Mouse (Mus musculus) spleen, adult 2 months (tissue): ENCODE data around the gene Crybg3. TPM values are rescaled to one million over a fixed set of nuclear protein-coding genes. Genes with fewer than 3 reads are reported as not detected.
A peak's percentile ranks its signal among the peaks of the same experiment; 100 is the strongest.

Source experiments
- DNase-seq, 2 experiments: peaks; one replicate each; pipeline versions ENCODE4 v3.0.0 to v3.0.0-alpha.2; 2012 to 2021; ENCODE audit warnings: low spot score in 2 of 2, low read depth in 1 of 2
- H3K27ac ChIP-seq: fragments of 200-500 bp; 2 replicates; pipeline ENCODE4 v1.5.1; 2012; ENCODE audit warnings: low read length, inconsistent platforms; ENCODE audit not compliant: insufficient read depth
- H3K27me3 ChIP-seq: fragments of 200-500 bp; 2 replicates; pipeline ENCODE4 v1.6.1; 2012; ENCODE audit warnings: mild to moderate bottlenecking, moderate library complexity, low read length, inconsistent platforms; ENCODE audit not compliant: control insufficient read depth, insufficient read depth
- H3K36me3 ChIP-seq: fragments of 200-500 bp; 2 replicates; pipeline ENCODE4 v1.6.1; 2012; ENCODE audit warnings: mild to moderate bottlenecking, low read length, inconsistent platforms; ENCODE audit not compliant: control insufficient read depth, insufficient read depth
- H3K4me1 ChIP-seq: fragments of 200-500 bp; 2 replicates; pipeline ENCODE4 v1.6.1; 2011; ENCODE audit warnings: inconsistent platforms; ENCODE audit not compliant: control insufficient read depth, insufficient read depth, insufficient read length
- H3K4me3 ChIP-seq: fragments of 200-500 bp; 2 replicates; pipeline ENCODE4 v1.5.1; 2011; ENCODE audit warnings: mild to moderate bottlenecking, inconsistent platforms; ENCODE audit not compliant: insufficient read depth, insufficient read length; ENCODE audit errors: extremely low read depth
- CTCF ChIP-seq: fragments of 200-500 bp; IDR thresholded peaks from 2 replicates; pipeline ENCODE4 v1.5.1; 2011; ENCODE audit warnings: mild to moderate bottlenecking, inconsistent platforms; ENCODE audit not compliant: insufficient read depth, insufficient read length, insufficient replicate concordance; ENCODE audit errors: extremely low read depth
- POLR2A ChIP-seq: fragments of 200-500 bp; IDR thresholded peaks from 2 replicates; pipeline ENCODE4 v1.6.1; 2011; ENCODE audit warnings: low read depth, low read length, inconsistent platforms
- WGBS: fragments of 180-500 bp; shearing (Covaris S2); methylation state at CpG from one replicate; pipeline ENCODE4 v1.1.7; 2018; 5-methylcytosine and 5-hydroxymethylcytosine counted together
- polyA plus RNA-seq: library from polyadenylated mRNA; depleted of rRNA; stranded (reverse); fragments of >200 nt; gene quantifications from 2 replicates; pipeline ENCODE4 v1.2.3, GENCODE M21; 2012

The Crybg3 gene
- polyA plus RNA-seq, 1 experiment: 1.1 TPM

- H3K27ac ChIP-seq: no peak overlapping the region
- no peak for DNase-seq
- no peaks in the 10 kb centered on the region for H3K27me3 ChIP-seq
- H3K4me3 ChIP-seq: no peak overlapping the region
- H3K4me1 ChIP-seq: no peaks in the 10 kb centered on the region
- TF ChIP-seq POLR2A (no peak), CTCF (no peak)
- H3K36me3 ChIP-seq: peaks cover 11% of the 10 kb centered on the region
- WGBS: 87% methylated on average over 1 of the region's 1 CpGs
These were observed 102.8 kb downstream of the Crybg3 start for GRCm38 (mm10) chr16:59497947-59498346.

DNA sequence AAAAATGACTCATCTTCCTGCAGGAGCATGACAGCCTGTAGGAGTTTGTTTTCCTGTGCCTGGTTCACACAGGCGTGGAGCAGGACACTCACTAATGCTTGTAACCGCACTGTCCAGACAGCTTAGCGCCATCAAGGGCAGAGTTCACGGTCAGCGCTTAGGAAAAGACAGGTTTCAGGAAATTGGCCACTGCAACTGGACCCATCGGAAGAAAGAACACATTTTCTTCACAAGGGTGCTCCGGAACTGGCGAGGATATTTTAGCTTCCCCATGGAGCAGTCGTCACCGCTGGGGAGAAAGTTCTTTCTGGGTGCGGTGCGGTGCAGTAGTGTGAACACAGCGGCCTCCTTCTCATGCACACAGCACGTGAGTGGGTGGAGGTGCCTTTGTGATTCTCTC is 107.6 kb downstream of the Crybg3 start:
- Histone ChIP-seq H3K4me3 (no peak overlapping the region), H3K27ac (no peak overlapping the region), H3K4me1 (no peaks in the 10 kb centered on the region), H3K36me3 (peaks cover 33% of the 10 kb centered on the region), H3K27me3 (no peaks in the 10 kb centered on the region)
- WGBS: 96% methylated on average over 14 of the region's 14 CpGs
- TF ChIP-seq POLR2A (no peak), CTCF (no peak)
- no peak for DNase-seq

GRCm38 (mm10) chr16:59487975-59488548 is 112.7 kb downstream of the Crybg3 start:
- DNase-seq: no peak

GRCm38 (mm10) chr16:59487239-59487638 is 113.5 kb downstream of the Crybg3 start:
- H3K36me3 ChIP-seq: peaks cover 53% of the 10 kb centered on the region
- no peak for DNase-seq

More at GRCm38 (mm10) chr16:59487975-59488548, 112.7 kb downstream of the Crybg3 start:
- Histone ChIP-seq H3K27ac (no peak overlapping the region), H3K4me1 (no peaks in the 10 kb centered on the region), H3K36me3 (peaks cover 53% of the 10 kb centered on the region), H3K4me3 (no peak overlapping the region), H3K27me3 (no peaks in the 10 kb centered on the region)
- WGBS: 84% methylated on average over 9 of the region's 9 CpGs
- TF ChIP-seq CTCF: no peak
- no peak for TF ChIP-seq POLR2A

DNA sequence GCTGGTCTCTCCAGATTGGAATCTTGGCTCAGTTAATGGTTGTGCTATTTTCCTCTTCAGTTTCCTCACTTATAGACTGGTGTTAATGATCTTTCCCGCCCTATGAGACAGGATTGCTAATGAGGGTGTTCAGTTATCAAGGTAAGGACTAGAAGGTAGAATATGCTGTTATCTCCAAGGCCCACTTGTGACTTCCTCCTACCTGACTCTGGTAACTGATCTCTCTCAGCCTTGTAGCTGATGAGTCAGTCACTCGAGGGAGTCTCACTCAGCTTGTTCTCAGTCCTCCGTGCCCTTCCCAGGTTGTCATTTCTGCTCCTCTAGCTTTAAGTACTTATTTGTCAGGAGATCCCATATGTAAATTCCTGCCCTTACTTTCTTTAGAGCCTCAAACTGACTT is 122.8 kb downstream of the Crybg3 start:
- no peak overlapping the region for H3K4me3 ChIP-seq
- no peak for DNase-seq
- TF ChIP-seq CTCF: no peak
- WGBS: 76% methylated on average over 3 of the region's 3 CpGs
- H3K27ac ChIP-seq: no peak overlapping the region
- H3K27me3 ChIP-seq: no peaks in the 10 kb centered on the region
- peaks cover 25% of the 10 kb centered on the region for H3K36me3 ChIP-seq
- no peaks in the 10 kb centered on the region for H3K4me1 ChIP-seq

More at GRCm38 (mm10) chr16:59487239-59487638, 113.5 kb downstream of the Crybg3 start:
- no peak for TF ChIP-seq POLR2A
- no peak for TF ChIP-seq CTCF
- WGBS: 91% methylated on average over 7 of the region's 7 CpGs
- no peaks in the 10 kb centered on the region for H3K4me1 ChIP-seq
- H3K27ac ChIP-seq: no peak overlapping the region
- no peak overlapping the region for H3K4me3 ChIP-seq
- no peaks in the 10 kb centered on the region for H3K27me3 ChIP-seq

DNA sequence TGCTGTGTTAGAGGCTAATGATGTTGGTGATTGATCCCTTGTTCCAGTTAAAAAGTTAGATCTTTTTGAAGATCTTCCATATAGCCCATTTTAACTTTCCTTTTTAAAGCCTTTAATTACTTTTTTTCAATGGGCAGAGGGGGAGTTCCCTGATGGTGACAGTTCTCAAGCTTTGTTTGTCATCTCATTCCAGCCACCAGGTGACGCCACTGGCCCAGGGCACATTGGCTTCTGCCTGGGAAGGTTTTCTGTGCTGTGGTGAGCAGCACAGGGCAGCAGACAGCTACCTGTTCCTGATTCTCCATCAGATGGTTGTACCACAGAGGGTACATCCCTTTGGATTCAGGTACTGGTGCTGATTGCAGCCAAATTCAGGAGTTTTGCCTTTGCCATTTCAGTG is 126.0 kb downstream of the Crybg3 start:
- no peaks in the 10 kb centered on the region for H3K27me3 ChIP-seq
- H3K4me3 ChIP-seq: no peak overlapping the region
- H3K4me1 ChIP-seq: peaks cover 6% of the 10 kb centered on the region
- WGBS: 27% methylated on average over 1 of the region's 1 CpGs
- H3K27ac ChIP-seq: no peak overlapping the region
- peaks cover 12% of the 10 kb centered on the region for H3K36me3 ChIP-seq
- DNase-seq: peak in 1 of 2 experiments; percentile 62
- TF ChIP-seq POLR2A (no peak), CTCF (peak; percentile 69; the same call in 1 of the 2 replicates)

DNA sequence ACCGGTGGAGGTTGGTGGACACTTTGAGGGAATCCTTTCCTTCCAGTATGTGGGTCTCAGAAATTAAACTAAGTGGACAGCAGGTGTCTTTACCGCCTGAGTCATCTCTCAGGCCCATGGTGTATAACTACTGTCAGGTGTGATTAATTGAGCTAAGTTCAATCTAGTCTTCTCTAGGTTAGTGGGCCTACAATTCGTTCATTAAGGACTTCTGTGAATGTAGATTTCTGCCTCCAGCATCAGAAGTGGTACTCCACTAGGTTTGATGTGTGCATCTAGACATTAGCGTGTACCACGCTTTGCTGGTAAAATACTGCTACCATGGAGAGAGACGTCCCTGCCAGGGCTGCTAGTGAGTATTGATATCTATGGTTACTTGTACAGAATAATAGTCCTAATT is 128.2 kb downstream of the Crybg3 start:
- WGBS: 52% methylated on average over 6 of the region's 6 CpGs
- no peak for DNase-seq
- peaks cover 7% of the 10 kb centered on the region; the same call in 1 of the 2 replicates for H3K36me3 ChIP-seq
- H3K27me3 ChIP-seq: no peaks in the 10 kb centered on the region
- TF ChIP-seq POLR2A: no peak
- TF ChIP-seq CTCF: no peak
- no peak overlapping the region for H3K27ac ChIP-seq
- H3K4me1 ChIP-seq: peaks cover 6% of the 10 kb centered on the region
- peak overlapping the region; percentile 17; the same call in 1 of the 2 replicates for H3K4me3 ChIP-seq
